Mouse (Mus musculus) thymus, postnatal 10 days (tissue): ENCODE results near the gene Sun1.

Experiments used
- DNase-seq, 2 experiments: peaks; one replicate each; pipeline ENCODE4 v3.0.0; 2021; ENCODE audit warnings: low spot score in 2 of 2

Sun1 gene

DNA sequence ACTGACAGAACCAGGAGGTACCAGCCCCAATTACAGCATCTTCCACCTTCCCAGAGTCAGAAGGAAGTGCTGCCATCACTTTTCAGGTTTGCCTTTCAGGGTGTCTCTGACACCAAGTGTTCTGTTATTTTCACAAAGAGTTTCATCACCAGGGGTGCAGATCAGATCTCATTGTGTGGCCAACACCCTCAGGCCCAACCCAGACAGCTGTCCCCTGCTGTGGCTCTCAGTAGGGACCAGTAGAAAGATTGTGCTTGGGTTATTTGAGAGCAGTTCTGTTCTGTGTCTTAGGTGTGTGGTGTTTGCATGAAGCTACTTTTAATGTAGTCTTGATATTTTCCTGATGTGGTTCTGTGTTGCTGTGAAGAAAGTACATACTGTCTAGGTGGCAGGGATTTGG lies 7.7 kb downstream of the Sun1 start:
- DNase-seq = no peak

DNA sequence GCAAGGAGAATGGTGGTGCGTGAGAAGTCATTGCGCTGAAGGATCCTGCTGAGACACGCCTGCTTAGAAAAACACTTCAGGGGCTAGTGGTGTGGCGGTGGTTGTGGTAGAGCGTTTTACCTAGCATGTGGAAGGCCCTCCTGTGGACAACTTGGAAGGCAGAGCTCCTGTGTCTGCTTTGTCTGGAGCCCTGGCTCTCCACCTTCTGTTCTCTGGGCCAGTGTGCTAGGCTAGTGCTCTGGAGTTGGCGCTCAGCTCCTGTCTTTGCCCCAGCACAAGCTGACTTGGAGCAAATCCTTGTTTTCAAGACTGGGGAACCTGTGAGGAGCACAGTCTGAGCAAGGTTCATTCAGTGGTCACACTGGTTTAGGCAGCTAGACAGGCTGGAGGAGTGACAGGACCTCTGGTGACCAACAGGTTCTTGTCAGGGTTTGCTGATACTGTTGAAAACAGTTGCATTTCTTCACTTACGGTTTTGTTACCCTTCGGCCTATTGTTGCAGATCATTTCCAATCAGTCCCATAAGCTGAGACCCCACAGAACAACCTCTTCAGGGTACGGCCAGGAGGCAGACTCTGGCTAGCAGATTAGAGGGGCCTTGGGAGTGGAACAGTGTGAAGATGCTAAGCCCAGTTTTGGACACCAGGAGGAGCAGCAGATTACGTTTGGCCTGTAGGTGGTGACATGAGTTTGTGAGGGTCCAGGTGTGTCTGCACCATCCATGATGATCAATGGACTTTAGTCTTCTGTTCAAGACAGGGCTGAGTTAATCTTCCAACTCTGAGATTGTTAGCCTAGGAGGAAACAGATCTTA lies 8.6 kb downstream of the Sun1 start:
- no peak for DNase-seq

DNA sequence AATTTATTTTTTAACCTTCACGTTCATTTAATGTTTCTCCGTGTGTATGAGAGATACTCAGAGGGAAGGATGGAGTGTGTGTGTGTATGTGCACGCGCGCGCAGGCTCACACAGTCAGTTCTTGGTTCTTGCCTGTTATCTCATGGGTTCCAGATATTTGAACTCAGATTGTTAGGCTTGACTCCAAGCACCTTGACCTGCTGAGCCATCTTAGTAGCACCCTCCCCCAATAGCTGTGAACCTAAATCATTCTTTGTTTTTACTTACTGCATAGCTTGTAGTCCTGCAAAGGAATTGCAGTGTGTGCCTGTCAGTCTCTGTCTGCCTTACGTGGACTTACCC lies 9.2 kb downstream of the Sun1 start:
- DNase-seq = no peak

- DNase-seq = no peak
Observed at GRCm38 (mm10) chr5:139211737-139212385, 11.4 kb downstream of the Sun1 start.

DNA sequence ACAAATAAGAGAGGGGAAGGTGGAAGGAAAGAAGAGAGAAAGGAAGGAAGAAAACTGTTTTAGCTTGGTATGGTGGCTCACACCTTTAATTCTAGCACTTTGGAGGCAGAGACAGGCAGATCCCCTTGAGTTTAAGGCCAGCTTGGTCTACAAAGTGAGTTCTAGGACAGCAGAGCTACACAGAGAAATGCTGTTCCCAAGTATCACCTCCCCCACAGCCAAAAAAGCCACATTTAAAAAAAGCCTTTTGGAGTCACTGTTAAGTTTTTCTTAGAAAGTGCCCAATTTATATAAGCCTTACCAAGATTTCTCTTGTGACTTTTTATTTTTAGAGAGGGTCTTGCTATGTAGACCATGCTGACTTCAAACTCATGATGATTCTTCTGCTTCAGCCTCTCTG lies 13.9 kb downstream of the Sun1 start:
- DNase-seq = no peak

DNA sequence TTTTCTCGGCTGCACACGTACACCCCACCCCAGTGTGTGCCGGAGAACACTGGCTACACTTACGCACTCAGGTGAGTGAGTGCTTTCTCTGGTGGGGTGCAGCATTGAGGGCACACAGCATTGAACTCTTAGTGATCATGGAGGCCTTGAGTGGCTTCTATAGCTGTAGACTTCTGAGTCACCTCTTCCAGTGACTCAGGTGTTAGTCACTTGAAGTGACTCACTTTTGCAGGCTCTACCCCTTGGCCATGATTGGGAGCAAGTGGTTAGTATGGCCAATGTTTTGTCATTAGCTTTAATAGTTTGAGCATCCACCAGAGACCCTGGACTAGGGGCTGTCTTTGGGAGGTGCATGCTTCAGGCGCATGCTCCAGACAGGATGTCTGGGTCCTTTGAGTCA lies 14.7 kb downstream of the Sun1 start:
- no peak for DNase-seq

GRCm38 (mm10) chr5:139216121-139216520 lies 15.7 kb downstream of the Sun1 start:
- no peak for DNase-seq

DNA sequence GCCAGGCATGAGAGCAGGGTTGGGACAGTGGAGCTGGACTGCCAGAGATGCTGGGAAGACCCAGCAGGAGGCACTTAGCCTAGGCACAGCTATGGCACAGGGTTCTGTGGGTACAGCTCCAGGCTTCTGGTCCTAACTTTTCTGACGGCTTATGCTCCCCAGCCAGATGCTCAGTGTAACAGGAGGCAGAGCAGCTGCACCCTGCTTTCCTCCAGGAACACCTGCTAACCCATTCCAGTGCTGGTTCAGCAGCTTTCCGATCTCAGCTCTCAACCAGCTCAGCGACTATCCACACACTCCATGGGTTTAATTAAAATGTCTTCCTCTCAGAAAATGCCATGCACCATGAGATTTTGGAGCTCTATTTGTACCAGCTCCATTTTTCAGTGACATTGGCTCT lies 16.3 kb downstream of the Sun1 start:
- no peak for DNase-seq

DNA sequence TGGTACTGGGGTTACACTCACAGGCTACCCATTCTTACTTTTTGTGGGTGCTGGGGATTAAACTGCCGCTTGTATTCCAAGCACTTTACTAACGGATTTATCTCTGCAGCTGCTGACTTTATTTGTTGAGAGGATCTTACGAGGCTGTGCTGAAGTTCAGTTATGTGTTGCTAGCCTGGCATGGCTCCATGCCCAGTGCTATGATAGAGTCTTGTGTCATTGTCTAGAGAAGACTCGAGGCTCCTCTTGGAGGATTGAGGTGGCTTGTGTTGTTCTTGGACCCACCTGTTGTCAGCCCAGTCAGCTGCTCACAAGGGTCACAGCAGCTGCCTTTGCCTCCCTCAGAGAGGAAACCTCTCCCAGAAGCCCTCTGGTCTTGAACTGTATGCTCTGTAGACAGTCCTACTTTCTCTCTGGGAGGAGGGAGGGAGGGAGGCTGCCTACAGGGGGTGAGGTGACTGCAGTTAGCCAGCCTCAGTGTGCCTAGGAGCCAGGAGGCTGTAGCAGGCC lies 19.6 kb downstream of the Sun1 start:
- no peak for DNase-seq

DNA sequence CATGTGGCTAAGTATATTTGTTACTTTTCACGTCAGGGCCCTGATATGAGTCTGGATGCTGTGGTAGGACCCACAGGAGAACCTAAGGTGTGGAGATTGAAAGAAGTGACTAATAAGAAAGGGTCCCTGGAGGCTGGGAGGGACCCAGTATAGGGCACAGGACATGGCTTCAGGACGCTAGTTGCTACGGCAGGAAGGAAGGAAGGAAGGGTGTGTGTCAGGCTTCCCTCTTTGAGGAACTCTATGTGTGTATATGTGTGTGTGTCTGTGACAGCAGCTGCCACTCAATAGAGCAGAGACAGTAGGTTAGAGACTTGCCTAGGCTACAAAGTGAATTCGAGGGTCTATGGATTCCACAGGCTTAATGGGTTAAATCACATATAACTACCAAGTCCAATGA lies 20.2 kb downstream of the Sun1 start:
- no peak for DNase-seq

GRCm38 (mm10) chr5:139223331-139223730 lies 22.9 kb downstream of the Sun1 start:
- no peak for DNase-seq

DNA sequence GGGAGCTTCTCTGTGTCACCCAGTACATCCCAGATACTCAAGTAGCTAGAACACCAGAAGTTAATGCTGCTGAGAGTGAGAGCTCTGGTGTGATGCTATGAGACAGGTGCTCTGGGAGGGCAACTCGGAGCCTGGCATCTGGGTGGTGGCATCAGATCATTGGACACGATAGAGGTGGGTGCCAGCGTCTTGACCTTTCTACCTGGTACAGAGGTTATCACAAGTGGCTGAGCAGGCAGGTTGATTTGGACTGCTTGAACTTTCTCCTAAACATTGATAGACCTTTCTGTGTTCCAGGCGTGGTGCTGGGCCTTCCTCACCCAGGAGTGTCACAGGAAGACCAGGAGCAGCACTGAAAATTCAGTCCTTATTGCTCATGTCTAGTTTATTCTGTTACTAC lies 26.8 kb downstream of the Sun1 start:
- DNase-seq = no peak

DNA sequence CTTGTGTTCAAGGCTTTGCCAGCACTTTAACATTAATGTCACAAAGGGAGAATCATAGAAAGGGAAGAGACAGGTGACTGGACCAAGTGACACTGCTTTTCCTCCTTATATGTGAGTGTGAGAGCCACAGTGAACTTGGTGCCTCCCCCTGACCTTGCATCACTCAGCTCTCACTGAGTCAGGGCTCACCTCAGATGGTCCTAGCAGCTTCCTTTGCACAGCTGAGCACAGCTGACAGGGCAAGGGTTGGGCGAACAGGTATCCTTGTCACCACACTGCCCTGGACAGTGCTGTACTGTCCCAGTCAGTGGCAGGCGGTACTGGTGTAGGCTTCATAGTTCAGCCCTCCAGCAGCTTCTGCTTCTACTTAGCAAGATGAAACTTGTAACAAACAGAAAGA lies 27.2 kb downstream of the Sun1 start:
- no peak for DNase-seq

DNA sequence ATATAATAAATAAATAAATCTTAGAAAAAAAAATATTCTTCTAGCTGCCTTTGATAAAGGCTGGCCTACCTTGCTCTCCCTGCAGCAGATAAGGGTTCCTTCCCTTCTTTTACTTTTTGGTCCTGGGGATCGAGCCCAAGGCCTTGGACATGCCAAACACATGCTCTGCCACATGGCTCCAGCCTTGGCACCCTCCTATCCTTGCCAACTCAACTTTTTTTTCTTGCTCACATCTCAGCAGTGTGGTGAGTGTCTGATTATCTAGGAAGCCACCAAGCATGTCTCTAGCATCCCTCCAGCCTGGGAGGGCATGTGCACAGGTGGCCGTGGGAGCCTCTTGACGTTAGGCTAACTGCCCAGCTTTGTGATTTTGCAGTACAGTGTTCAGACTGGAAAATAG lies 27.9 kb downstream of the Sun1 start:
- no peak for DNase-seq

GRCm38 (mm10) chr5:139229716-139230115 lies 29.3 kb downstream of the Sun1 start:
- DNase-seq = no peak

- no peak for DNase-seq
Observed at GRCm38 (mm10) chr5:139232083-139232482, 31.6 kb downstream of the Sun1 start.

GRCm38 (mm10) chr5:139234423-139234822 lies 34.0 kb downstream of the Sun1 start:
- DNase-seq = no peak

DNA sequence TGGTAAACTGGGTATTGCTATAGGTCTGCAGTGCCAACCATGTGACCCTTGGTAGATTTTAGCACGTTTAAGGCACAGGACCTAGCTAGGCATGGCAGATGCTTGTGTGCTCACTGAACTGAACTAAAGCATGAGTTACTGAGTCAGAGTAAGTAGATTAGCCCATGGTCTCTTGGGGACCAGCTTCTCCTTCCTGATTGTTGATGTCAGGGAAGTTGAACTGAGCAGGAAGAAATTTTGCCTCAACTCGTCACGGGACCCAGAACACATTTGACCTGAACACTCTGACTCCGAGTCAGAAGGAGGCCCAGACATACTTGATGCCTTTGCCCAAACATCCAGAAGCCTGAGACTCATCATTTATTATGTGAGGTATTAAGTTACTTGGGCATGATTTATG lies 37.0 kb downstream of the Sun1 start:
- no peak for DNase-seq

DNA sequence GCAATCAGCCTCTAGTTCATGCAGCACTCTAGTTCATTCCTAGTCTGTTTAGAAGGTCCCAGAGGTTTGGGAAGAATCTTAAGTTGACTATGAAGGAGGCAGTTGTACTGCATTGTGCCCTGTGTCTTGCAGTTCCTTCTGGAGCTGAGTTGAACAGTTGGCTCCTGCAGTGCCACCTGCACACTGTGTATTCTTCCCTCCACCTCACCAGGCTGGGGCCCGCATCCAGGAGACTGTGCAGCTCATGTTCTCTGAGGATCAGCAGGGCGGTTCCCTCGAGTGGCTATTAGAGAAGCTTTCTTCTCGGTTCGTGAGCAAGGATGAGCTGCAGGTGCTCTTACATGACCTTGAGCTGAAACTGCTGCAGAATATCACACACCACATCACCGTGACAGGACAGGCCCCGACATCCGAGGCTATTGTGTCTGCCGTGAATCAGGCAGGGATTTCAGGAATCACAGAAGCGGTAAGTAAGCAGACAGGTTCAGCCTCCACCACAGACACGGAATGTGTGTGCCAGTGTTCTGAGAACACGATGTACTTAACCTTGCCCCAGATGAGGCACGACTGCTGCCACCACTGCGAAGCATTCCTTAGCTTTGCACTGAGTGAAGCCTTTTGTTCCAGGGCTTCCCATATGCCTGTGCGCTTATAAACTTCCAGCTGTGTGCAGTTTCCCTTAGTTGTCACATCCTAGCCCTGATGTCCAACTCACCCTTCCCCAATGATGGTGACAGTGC lies 40.8 kb downstream of the Sun1 start:
- no peak for DNase-seq

DNA sequence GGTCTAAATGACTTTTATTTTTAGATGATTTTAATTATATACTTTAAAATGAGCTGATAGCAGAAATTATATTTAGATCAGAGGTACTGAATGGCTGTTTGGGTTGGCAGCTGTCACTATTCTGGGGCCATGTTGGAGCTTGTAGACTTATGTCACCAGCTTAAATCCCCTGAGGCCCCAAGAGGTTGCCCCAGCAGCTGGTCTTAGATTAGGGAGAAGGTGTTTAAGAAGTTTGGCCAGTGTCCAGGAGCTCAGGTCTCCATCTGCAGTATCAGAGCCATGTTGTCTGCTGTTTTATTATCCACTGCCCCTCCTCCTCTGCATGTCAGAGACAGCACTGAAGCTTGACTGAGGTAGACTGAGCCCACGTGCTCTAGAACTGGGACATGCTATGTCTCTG lies 42.9 kb downstream of the Sun1 start:
- DNase-seq = no peak

DNA sequence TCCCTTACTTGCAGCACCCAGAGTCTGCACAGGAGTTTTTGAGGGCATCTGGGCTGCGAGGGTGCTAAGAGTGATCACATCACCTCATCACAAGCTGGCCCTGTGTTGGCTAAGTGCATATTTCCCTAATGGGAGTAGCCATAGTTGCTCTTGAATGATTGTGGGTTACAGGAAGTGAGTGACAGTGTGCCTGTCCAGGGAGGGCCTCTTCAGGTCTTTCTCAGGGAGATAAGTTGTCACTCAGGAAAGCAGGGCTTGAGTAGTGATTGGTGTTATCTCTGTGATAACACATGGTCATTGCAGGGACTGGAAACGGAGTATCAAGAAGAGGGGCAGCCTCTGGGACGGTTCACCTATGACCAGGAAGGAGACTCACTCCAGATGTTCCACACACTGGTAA lies 47.3 kb downstream of the Sun1 start:
- no peak for DNase-seq

GRCm38 (mm10) chr5:139248846-139249245 lies 48.4 kb downstream of the Sun1 start:
- no peak for DNase-seq

DNA sequence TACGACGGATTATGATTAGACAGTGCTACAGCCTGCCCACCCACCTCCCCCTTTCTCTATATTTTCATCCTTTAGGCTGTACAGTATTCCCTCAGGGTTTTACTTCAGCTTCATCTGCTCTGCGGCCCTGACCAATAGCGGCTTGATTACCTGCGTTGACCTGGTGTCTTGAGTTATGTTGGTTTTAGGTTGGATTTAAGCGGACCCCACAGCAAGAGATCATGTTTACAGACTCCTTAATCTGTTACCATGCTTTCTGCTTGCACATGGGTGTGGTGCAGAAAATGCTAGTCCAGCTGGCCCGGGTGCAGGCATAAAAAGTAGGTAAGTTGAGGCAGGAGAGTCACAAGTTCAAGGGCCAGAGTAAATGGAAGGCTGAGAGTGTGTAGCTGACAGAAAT lies 50.8 kb downstream of the Sun1 start:
- no peak for DNase-seq
